Mouse (Mus musculus) stomach, postnatal 0 days (tissue): ENCODE data around the gene Afp.

ENCODE experiments used
- CTCF ChIP-seq: IDR thresholded peaks from 2 replicates; pipeline ENCODE4 v1.5.1; 2016; ENCODE audit warnings: antibody characterized with exemption, low read depth, mild to moderate bottlenecking, moderate library complexity
- EP300 ChIP-seq: optimal IDR thresholded peaks from 2 replicates; pipeline ENCODE3; 2016; ENCODE audit warnings: antibody characterized with exemption

GRCm38 (mm10) chr5:90460619-90461018, 29.9 kb upstream of the Afp start, which contains the start of gene Alb:
- no peak for TF ChIP-seq CTCF
- no peak for TF ChIP-seq EP300
